Mouse (Mus musculus): ENCODE measurements around the gene Ggt5.

Gene Ggt5

DNA sequence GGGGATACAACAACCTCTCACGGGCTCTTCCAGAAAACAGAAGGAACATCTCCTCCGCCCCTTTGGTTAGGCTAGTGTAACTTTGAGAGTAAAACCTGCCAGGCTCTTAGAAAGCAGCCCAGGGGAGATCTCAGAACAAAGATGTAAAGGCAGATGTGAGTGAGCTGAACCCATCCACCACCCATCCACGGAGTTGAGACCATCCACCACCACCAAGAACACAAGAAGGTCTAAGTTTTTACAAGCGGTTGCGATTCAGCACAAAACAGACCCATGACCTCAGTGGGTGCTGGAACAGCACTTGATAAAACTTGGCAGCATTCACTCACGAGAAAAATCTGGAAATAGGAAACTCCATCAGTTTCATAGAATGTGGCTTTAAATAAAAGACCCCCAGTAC lies 36.8 kb downstream of the Ggt5 start:
- no peak for DNase-seq (ENCODE audit: low read depth, low spot score)

DNA sequence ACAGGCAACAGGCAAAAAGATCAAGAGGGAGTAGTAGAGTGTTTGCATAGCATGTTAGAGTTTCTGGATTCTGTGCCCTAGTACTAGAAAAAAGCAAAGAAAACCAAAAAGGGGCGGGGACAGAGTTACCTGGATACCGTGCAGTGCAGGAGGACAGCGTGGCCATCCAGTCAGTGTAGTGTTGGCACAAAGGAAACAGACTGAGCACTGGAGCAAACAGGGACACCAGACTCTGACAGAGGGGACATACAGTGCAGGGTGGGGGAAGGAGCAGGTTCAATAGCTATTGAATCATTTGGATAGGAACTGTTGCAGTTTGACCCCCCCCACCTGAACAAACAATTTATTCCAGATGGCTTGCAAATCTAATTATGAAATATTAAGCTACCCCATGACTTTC lies 37.9 kb downstream of the Ggt5 start:
- DNase-seq (ENCODE audit: low read depth, low spot score) = no peak

DNA sequence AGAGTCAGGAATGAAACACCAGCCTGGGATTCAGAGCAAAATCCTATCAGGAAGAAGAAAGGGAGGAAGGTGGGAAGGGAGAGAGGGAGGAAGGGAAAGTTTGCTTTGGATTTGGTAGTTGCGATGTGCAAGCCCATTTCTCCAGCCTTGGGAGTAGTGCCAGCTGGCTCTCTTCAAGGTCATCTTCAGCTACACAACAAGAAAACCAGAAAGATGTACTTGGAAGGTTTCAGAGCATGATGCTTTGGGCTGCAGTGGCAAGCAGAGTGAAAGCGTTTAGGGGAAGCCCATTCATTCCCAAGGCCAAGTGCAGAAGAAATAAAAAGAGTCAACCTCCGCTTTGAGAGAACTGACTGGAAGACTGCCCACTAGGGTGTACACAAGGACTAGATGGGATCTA lies 38.4 kb downstream of the Ggt5 start:
- no peak for DNase-seq (ENCODE audit: low read depth, low spot score)

DNA sequence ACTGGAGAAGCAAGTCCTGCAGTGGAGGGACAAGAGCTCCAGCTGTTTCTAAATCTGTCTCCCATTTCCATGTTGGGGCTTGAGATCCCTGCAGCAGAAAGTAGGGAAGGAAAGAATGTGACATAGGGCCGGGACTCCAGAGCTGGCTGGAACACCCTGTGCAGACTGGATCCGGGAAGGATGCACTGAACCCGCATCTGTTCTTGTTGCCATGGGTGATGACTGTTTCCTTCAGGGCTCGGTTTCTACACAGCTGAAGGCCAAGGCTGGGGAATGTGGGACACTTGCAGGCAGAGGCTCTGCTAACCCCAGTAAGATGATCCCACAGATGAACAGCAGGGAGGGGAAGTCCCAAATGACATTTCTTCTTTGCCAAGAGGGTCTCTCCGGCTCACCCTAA lies 43.5 kb downstream of the Ggt5 start:
- DNase-seq (ENCODE audit: low read depth, low spot score) = no peak

DNA sequence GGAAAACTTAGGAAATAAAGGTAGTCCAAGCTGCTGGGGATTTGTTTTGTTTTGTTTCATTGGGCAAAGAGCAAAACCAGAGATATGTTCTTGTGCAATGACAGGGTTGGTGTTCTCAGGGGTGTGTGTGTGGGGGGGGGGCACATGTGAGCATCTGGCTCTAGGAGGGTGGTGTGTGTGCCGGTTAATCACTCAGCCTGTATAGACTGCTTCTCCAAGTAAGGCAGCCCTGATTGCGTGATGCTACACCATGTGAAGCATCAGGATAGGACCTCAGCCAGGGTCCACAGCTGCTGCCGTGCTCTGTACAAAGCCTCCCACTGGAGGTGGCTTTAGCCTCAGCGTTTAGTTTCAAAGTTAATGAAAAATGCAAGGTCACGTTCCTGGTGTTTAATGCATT lies 43.9 kb downstream of the Ggt5 start:
- DNase-seq (ENCODE audit: low read depth, low spot score) = no peak

DNA sequence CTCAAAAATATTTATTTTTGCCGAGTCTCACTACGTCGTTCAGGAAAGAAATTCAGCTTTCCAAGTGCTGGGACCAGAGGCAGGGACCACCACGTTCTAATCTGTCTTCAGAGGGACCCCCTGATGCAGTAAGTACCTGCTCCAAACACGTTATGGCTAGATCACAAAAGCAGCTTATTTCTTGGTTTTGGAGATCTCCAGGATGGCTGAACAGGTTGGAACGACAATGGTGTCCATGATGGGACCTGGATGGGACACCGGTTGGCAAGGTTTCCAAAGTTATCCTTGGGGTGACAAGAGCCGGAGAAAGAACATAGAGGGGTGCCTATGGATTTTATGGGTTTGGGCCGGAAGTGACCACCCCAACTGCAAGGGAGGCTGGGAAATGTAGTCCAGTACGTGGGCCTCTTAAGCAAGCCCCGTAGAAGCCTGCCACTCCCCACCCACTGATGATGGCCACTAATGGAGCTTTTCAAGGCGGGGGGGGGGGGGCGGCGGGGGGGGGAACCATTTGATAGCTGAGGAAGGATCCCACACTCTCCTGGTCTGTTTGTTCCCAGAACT lies 44.5 kb downstream of the Ggt5 start:
- no peak for DNase-seq (ENCODE audit: low read depth, low spot score)

DNA sequence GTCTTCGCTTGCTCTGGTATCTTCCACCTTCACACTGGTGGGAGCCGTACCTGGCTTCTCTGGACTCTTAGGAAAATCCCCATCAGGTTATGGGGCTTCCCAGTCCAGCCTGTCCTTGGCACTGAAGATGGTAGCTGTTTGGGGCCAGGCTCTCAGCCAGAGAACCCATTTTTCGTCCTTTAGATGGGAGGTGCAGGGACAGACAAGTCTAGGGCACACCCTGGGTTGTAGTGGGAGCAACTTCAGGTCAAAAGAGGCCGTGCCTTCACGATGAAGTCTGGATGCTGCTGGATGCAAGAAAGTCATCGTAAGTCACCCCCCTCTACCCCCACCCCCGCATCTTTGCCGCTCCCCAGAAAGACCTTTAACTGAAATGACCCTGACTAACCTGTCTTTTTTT lies 45.5 kb downstream of the Ggt5 start:
- no peak for DNase-seq (ENCODE audit: low read depth, low spot score)

DNA sequence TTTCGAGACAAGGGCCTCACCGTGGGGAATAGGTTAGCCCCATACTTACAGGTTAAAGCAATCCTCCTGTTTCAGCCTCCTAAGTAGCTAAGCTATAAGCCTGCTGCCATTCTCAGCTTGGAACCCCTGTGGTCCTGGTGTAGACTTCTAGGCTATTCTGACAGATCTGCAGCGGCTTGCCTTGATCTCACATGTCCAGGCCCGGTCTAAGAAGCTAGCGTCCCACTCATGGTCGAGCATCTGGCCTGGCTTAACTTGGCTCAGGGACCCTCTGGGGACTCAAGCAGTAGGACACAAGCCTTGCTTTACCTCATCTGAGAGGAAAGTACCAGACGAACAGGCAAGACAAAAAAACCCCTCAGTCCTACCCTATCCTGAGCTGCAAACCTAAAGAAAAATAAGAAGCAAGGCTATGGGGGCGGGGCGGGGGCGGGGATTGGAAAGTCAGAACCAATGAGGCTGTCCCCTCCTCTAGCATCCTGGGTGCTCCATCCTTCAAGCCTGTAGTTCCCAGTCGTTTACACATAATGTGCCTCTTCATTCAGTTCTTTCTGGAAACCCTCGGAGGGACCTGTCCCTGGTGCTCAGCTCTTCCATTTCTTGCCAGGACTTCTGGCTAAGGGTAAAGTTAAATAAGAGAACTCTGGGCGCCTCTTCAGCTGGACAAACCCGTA lies 46.0 kb downstream of the Ggt5 start:
- no peak for DNase-seq (ENCODE audit: low read depth, low spot score)

DNA sequence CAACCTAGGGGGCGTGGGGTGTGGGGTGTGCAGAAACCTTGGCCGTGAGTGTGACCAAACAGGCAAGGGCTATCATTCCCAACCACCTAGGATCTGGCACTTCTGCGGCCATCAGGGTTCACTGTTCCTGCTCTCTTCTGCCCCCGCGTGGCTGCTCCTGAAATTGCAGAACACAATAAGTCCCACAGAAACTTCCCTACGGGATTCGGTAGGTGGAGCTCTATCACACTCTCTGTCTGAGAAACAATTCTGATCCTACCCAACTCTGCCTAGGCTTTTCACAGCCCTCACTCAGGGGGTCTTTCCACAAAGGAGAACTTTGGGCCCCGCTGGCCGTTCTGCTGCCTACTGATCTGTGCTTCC lies 46.5 kb downstream of the Ggt5 start:
- DNase-seq (ENCODE audit: low read depth, low spot score) = peak; percentile 86

DNA sequence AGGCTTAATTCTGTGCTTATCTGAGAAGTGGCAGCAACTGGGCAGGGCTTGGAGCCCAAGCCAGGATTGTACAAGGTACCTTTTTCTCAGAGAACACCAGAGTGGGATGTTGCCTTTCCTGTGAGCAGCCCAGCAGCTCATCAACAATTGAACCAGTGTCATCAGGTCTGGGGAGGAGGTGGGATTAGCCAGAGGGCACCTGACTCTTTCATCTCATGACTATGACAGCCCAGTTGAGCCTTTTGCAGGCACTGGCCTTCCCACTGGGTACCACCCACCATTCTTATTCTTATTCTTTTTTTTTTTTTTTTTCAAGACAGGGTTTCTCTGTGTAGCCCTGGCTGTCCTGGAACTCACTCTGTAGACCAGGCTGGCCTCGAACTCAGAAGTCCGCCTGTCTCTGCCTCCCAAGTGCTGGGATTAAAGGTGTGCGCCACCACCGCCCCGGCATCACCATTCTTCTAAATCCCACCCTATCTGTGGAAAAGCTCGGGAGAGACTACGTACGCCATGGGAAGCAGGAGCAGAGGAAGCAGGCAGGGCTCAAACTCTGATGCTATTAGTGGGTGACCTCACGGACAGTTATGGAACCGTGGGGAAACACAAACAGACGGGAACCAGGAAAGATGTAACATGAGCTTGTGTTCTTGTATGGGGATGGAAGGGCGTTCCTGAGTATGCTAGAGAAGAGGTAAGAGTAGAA lies 47.1 kb downstream of the Ggt5 start:
- no peak for DNase-seq (ENCODE audit: low read depth, low spot score)

DNA sequence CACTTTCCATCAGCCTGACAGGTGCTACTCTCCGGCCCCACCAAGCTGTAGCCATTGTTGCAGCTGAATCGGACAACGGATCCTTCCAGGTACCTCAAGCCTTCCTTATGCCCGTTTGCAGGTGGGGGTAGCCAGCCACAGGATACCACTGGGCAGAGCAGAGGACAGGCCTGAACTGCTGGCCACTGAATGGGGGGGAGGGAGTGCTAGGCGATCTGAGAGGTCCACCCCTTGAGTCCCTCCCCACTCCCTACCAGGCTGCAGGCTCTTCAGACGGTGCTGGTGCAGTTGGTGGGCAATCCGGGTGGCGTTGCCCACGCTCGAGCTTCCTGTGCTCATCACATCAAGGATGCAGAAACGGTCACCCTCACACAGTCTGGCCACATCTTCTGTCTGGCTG lies 48.6 kb downstream of the Ggt5 start:
- DNase-seq (ENCODE audit: low read depth, low spot score) = no peak

DNA sequence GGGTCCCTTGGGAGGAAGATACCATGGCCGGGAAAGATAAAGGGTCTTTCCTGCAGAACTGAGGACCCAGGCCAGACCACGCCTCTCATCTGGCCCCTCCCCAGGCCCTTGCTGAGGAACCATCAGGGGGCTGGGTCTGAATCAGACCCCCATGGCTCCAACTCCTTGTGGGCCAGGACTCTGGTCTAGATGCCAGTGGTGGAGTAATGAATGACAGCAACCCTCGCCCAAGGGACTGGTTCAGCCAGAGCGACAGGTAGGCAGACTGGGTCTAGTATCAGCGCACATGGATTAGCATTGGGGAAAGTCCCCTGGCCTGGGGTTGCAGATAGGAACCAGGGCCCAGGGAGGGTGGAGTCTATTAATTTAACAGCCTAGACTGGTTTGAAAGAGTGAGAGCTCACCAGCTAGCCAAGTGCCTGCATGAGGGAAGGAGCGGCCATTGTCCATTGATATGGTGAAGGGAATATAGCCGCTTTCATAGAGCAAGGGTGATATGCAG lies 52.6 kb downstream of the Ggt5 start:
- peak; percentile 49 for DNase-seq (ENCODE audit: low read depth, low spot score)

DNA sequence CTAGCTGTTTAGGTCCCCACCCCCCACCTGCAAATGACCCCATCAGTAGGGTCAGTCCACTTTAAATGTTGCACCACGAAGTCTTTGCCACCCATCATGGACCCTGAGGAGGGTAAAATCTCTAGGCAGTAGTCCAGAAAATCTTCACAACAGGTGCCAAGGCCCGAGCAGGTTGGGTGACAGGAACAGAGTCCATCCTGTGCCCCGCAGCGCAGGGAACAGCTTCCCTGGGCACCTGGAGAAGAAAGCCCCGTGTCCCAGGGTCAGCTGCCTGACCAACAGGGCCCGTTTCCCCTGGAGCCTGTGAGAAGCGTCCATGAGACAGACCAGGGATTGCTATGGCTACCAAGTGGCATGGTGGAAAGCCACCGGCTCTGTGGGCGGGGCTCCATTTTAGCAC lies 53.3 kb downstream of the Ggt5 start:
- DNase-seq (ENCODE audit: low read depth, low spot score) = no peak

DNA sequence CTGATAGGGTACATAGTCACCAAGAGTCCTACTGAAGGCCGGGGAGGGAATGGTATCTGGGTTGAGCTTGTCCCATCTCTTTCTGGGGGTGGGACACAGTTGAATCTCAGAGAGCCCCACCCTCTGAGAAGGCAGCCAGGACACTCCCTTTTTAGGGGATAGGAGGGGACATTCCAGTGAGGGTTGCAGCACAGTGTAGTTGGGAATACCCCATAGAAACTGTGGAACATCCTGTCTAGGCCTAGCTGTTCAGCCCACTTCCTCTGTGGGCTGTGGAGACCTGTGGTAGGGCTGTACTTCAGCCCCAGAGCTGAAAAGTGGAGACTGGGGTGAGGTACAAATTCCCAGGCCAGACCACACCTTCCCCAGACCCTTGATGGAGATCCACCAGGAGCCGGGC lies 53.8 kb downstream of the Ggt5 start:
- DNase-seq (ENCODE audit: low read depth, low spot score) = peak; percentile 34

DNA sequence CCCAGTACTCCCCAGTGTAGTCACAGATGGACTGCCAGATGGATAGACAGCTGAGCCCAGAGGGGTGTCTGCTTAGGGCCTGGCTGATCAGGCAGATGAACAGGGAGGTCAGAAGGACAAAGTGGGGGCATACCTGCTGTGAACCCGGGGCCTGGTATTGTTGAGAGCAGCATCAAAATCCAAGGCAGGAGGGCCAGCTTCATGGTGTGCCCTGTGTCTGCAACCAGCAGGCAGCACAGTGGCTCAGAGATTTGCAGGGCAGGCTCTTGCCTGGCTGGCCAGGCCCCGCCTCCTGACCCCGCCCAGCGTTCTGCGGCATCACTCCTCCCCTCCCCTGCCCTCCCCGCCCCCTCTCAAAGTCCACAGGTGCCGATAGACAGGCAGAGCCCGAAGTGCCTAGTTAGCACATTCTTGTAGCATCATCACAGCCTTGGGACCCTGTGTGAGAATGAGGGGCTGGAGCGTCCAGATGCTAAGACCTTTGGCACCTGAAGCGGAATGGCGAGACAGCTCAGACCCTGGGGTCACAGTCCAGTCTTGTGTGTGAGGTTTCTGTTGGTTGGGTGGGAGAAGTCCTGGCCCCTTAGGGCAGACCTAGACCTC lies 54.7 kb downstream of the Ggt5 start, which contains the start of gene Susd2:
TSS of gene Susd2 (minus strand) at position 268 of the 603 bp plus-strand sequence.
- DNase-seq (ENCODE audit: low read depth, low spot score) = peak; percentile 84

DNA sequence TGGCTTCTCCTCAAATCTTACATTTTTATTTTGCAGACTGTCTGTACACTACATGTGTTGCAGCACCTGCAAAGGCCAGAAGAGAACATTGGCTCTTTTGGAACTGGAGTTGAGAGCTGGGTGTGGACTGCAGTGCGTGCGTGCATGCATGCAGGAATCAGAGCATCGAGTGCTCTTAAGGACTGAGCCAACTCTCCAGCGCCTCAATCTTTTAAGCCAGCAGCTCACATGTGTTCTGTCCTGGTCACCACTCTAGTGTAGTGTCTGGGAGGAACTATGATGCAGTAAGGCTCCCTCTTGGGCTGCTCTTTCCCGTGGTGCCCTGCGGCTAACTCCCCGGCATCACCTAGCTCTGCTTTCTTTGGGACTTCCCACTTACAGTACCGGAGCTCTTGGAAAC lies 56.5 kb downstream of the Ggt5 start:
- no peak for DNase-seq (ENCODE audit: low read depth, low spot score)

DNA sequence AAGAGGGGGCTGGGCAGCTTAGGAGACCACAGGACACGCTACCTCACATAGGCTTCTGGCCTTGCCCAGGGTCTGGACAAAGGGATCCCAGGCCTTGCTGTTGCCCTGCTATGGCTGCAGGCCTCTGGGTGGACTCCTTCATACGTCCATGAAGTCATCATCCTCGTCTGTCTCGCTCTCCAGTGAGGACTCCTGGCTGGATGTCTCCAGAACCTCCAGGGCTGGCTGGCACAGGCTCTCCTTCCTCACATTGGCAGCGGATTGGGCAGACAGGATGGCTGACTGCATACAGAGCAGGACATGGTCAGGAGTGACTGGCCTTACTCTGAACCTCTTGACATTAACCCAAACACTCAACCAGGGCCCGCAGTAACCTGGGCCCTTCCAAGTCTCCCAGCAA lies 57.3 kb downstream of the Ggt5 start:
- DNase-seq (ENCODE audit: low read depth, low spot score) = no peak

DNA sequence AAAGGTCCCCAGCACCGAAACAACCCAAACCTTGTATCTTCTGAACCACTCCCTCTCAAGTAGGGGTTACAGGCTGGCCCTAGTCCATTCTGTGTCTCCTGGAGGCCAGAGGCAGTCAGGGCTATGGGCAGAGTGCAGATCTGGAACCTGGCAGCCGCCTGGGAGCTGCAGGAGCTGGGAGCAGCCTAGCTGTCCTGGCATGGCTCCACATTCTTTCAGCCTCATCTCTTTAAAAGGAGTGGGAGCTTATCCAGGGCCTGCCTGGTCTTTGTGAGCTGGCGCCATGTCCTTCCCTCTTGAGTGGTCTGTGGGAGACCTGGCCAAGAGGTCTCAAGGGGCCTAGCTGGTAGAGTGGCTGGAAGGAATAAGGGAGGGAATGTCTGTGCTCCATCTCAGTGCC lies 58.2 kb downstream of the Ggt5 start:
- DNase-seq (ENCODE audit: low read depth, low spot score) = no peak

DNA sequence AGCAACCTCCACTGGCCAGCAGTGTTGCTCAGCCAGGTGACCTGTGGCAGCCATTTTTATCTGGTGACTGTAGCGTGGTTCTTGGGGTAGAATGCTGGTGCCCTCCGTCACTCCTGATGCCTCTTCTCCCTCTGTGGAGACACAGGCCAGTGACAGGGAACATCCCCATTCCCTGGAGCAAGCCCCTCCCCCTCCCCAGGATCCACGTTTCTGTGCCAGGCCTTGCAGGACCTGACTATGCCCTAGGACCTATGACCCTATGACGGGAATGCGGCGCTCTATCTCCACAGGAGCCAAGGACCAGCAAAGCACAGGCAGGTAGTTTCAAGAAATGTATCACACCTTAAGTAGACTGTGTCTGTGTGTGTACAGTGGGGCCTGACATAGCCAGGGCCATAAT lies 59.0 kb downstream of the Ggt5 start:
- no peak for DNase-seq (ENCODE audit: low read depth, low spot score)

DNA sequence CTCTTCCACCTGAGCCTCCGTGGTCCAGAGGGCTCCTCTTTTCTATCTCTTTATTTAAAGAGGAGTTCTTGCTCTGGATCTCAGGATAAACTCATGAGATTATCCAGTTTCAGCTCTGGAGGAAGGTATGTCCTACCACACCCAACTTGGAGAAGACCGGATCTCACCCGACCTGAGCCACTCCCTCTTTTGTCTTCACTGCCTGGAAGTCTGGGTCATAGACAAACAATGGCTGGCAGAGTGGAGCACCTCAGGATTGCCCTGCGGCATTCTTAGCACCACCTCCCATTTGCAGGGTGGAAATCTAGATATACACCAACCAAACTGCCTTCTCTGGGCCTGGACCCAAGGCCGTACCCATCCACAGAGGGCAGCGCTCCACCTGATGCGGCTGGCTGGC lies 59.9 kb downstream of the Ggt5 start:
- DNase-seq (ENCODE audit: low read depth, low spot score) = no peak

DNA sequence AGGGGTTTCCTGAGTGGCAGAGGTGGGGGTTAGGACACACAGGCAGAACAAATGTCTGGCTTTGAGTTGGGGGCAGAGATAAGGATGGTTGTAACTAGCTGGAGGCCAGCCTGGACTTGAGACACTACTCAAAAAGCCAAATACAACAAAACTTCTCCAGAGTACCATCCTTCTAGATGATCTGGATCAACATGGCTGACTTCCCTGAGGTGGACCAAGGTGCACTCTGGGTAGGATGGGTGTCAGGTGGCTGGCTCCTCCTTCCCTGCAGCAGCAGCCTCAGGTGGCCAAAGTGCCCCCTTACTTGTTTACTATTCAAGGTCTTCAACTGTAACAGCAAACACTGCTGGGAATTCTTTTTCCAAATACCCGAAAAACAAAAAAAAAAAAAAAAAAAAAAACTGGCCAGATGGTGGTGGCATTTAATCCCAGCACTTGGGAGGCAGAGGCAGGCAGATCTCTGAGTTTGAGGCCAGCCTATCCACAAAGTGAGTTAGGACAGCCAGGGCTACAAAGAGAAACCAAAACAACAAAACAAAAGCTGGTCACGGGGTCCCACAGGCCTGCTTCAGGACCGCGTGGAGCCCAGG lies 60.4 kb downstream of the Ggt5 start:
- no peak for DNase-seq (ENCODE audit: low read depth, low spot score)

DNA sequence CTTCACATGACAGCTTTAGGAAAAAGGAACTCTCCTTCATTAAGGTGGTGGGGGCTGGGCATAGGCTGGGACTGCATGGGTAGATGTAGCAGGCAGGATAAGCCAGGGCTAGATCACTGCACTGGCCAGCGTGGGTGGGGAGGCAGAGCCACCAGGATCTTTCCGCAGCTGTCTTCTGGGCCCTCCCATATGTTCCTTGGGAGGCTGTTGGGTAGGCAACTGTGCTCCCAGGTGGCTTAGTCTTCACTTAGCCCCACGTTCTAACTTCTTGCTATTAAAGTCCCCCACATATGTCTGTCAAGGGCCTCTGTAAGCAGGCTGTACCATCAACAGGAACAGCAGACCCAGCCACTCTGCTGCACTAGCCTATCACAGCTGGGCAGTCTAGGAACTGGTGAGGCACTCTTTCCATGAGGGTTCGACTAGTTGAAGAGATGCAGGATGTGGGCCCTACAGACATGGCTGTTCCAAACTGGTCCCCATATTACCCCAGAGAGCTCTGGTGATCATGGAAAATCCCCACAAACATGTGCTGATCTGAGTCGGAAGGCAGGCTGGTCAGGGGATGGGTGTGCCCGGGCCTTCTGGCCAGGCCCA lies 61.3 kb downstream of the Ggt5 start:
- DNase-seq (ENCODE audit: low read depth, low spot score) = no peak

All from CD4-positive, CD25-positive, alpha-beta regulatory T cell, adult 2 months (primary cell).